27 mouse cellular contexts compared by ENCODE assay signal in the genomic region with DNA sequence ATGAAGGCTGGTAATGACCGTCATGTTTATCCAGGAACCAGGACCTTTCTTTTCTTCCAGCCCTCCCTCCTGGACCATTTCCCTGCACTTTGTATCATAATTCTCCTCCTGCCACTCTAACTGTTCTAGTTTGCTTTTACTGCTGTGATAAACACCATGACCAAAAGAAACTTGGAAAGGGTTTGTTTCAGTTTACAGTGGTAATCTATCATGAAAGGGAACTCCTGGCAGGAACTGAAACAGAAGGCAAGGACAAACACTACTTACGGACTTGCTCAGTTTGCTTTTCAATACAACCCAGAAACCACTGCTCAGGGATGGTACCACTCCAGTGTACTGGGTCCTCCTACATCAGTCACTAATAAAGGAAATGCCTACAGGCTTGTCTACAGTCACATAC. TPM values are rescaled to one million over a fixed set of nuclear protein-coding genes. Genes with fewer than 3 reads are reported as not detected.
DNase-seq lines count a peak whose midpoint lies in the region; ATAC-seq and TF ChIP-seq lines count a peak whose summit lies in the region.
"Had no signal": no experiment of that assay in that cellular context is flagged by ENCODE, and none has a peak within 500 bp of the region (broad histone marks: within the 10 kb centered on the region; RNA-seq: fewer than 3 reads in every experiment).

No protein-coding gene starts in this region.

- WGBS in liver, postnatal 0 days (ENCODE audit: insufficient replicate concordance): 36% methylated on average over 2 of the region's 2 CpGs
- 31% methylated on average over 2 of the region's 2 CpGs for WGBS in intestine, embryonic 16.5 days
- WGBS in small intestine, adult 2 months: 11% methylated on average over 2 of the region's 2 CpGs

- ATAC-seq in liver, postnatal 0 days: no peak
- ATAC-seq in intestine, embryonic 16.5 days: peak; percentile 79
- ATAC-seq: activated CD4-positive, CD25-positive, alpha-beta regulatory T cell, adult 4 months; CD4-positive, CD25-positive, alpha-beta regulatory T cell, adult 4 months; forebrain, embryonic 14.5 days had no signal

- no peak for DNase-seq in gastrocnemius, adult 2 months
- no peak for DNase-seq in gastrocnemius, adult 8-10 months (ENCODE audit: low spot score in 2 of 2)
- DNase-seq in liver, postnatal 0 days: no peak
- DNase-seq in liver: no peak
- no peak for DNase-seq in neural tube, embryonic 10.5 days (ENCODE audit: extremely low spot score, low spot score)
- DNase-seq in left cerebral cortex, postnatal 25 days (ENCODE audit: low spot score in 2 of 2): no peak
- DNase-seq: adrenal gland, postnatal 25 days; cerebellum, adult 2 months; gastrocnemius, postnatal 36 days; heart, postnatal 4 days; lung, adult 2 months; spleen, adult 18-20 months had no signal

- H3K9ac ChIP-seq in liver, postnatal 0 days (replicated peaks): no peak overlapping the region
- no peak overlapping the region for H3K9ac ChIP-seq in intestine, embryonic 16.5 days (ENCODE audit: low read depth, low read length)
- H3K9ac ChIP-seq: embryonic facial prominence, embryonic 12.5 days; heart, embryonic 13.5 days; limb, embryonic 13.5 days had no signal

- H3K4me1 ChIP-seq in liver, postnatal 0 days (ENCODE audit: insufficient read depth): peaks cover 12% of the 10 kb centered on the region
- peaks cover 9% of the 10 kb centered on the region for H3K4me1 ChIP-seq in intestine, embryonic 16.5 days (ENCODE audit: control insufficient read depth, insufficient read depth, low read length)
- peaks cover 3% of the 10 kb centered on the region; the same call in 1 of the 2 replicates for H3K4me1 ChIP-seq in small intestine, adult 2 months (ENCODE audit: control insufficient read depth, insufficient read depth, insufficient read length, low read length)
- H3K4me1 ChIP-seq: embryonic facial prominence, embryonic 12.5 days; heart, embryonic 13.5 days had no signal

- TF ChIP-seq POLR2A in small intestine, adult 2 months (IDR thresholded peaks at IDR 0.05; ENCODE audit: low read depth, low read length): no peak

- H3K4me3 ChIP-seq in gastrocnemius, adult 2 months: no peak overlapping the region
- H3K4me3 ChIP-seq in liver, postnatal 0 days (ENCODE audit: low read depth, low read length): no peak overlapping the region
- no peak overlapping the region for H3K4me3 ChIP-seq in intestine, embryonic 16.5 days (ENCODE audit: low read length)
- H3K4me3 ChIP-seq in small intestine, adult 2 months (ENCODE audit: low read depth, low read length): no peak overlapping the region
- H3K4me3 ChIP-seq: embryonic facial prominence, embryonic 12.5 days; erythroblast, embryonic 14.5 days; heart, embryonic 13.5 days; limb, embryonic 13.5 days had no signal

- intact Hi-C loops in gastrocnemius, adult 2 months (cut with DNase I): no loop called here
- intact Hi-C loops in left cerebral cortex, postnatal 25 days (cut with DNase I): no loop called here

- H3K9me3 ChIP-seq in liver, postnatal 0 days (ENCODE audit: low read length): no peaks in the 10 kb centered on the region
- no peaks in the 10 kb centered on the region for H3K9me3 ChIP-seq in intestine, embryonic 16.5 days (ENCODE audit: control insufficient read depth, low read length)
- H3K9me3 ChIP-seq: embryonic facial prominence, embryonic 12.5 days; G1E; heart, embryonic 13.5 days; limb, embryonic 13.5 days had no signal

- no peak overlapping the region for H3K4me2 ChIP-seq in liver, postnatal 0 days (ENCODE audit: low read depth, low read length)
- H3K4me2 ChIP-seq in intestine, embryonic 16.5 days (ENCODE audit: low read depth, low read length): 0 out of 2 replicates have a peak overlapping the region, but pooled peaks have one; percentile 3
- H3K4me2 ChIP-seq: embryonic facial prominence, embryonic 12.5 days; heart, embryonic 13.5 days; limb, embryonic 13.5 days; midbrain, embryonic 11.5 days had no signal

- TF ChIP-seq CTCF in gastrocnemius, adult 2 months (IDR thresholded peaks at IDR 0.05): no peak
- TF ChIP-seq CTCF in liver, postnatal 0 days (IDR thresholded peaks at IDR 0.05; ENCODE audit: low read depth): no peak
- TF ChIP-seq CTCF in small intestine, adult 2 months (IDR thresholded peaks at IDR 0.05; ENCODE audit: extremely low read depth, insufficient read length, insufficient replicate concordance, low read depth, low read length): no peak

- H3K27me3 ChIP-seq in liver, postnatal 0 days (ENCODE audit: insufficient read depth, low read length): no peaks in the 10 kb centered on the region
- no peaks in the 10 kb centered on the region for H3K27me3 ChIP-seq in intestine, embryonic 16.5 days (replicated peaks; ENCODE audit: control insufficient read depth, insufficient read depth, low read length)
- no peaks in the 10 kb centered on the region for H3K27me3 ChIP-seq in small intestine, adult 2 months (ENCODE audit: control insufficient read depth, insufficient read depth, low read length)
- H3K27me3 ChIP-seq: embryonic facial prominence, embryonic 12.5 days; heart, embryonic 13.5 days; limb, embryonic 13.5 days had no signal

- no peaks in the 10 kb centered on the region for H3K36me3 ChIP-seq in liver, postnatal 0 days (replicated peaks; ENCODE audit: insufficient read depth, low read length)
- H3K36me3 ChIP-seq in intestine, embryonic 16.5 days (ENCODE audit: control insufficient read depth, insufficient read depth, low read length): no peaks in the 10 kb centered on the region
- H3K36me3 ChIP-seq in small intestine, adult 2 months (ENCODE audit: control insufficient read depth, insufficient read depth, low read length): no peaks in the 10 kb centered on the region
- H3K36me3 ChIP-seq: embryonic facial prominence, embryonic 12.5 days; G1E; heart, embryonic 13.5 days; limb, embryonic 13.5 days had no signal

- H3K27ac ChIP-seq in gastrocnemius, adult 2 months: peak overlapping the region; percentile 17
- H3K27ac ChIP-seq in liver, postnatal 0 days (ENCODE audit: low read depth): 0 out of 2 replicates have a peak overlapping the region, but pooled peaks have one; percentile 20
- 0 out of 2 replicates have a peak overlapping the region, but pooled peaks have one; percentile 15 for H3K27ac ChIP-seq in intestine, embryonic 16.5 days (ENCODE audit: low read length)
- peak overlapping the region; percentile 33 for H3K27ac ChIP-seq in small intestine, adult 2 months (ENCODE audit: insufficient read depth, low read depth, low read length)
- H3K27ac ChIP-seq: embryonic facial prominence, embryonic 12.5 days; heart, embryonic 13.5 days; limb, embryonic 13.5 days had no signal

- no peak for TF ChIP-seq EP300 in liver, postnatal 0 days (IDR thresholded peaks at IDR 0.05; ENCODE audit: low read depth)

RNA-seq across cellular contexts. Expression of a gene that starts 6.5 kb away (rescaled TPM):
- 10 to 100 TPM; 42.0 to 48.0 TPM for total RNA-seq in gastrocnemius, adult 2 months (2021)
- total RNA-seq in gastrocnemius, adult 8-10 months (2022): 10 to 100 TPM; 39.4 to 56.8 (median 48.4) TPM
- 56.3 and 58.2 TPM in 2 replicates for polyA plus RNA-seq in liver, postnatal 0 days (2015; fragmentation: Nextera tagmentation; extraction: Ambion mirVana)
- 62.4 and 65.8 TPM in 2 replicates for polyA plus RNA-seq in intestine, embryonic 16.5 days (2015; fragmentation: Nextera tagmentation; extraction: Ambion mirVana)
- 97.4 and 231 TPM in 2 replicates for polyA plus RNA-seq in small intestine, adult 2 months (2012; rRNA removed)
- total RNA-seq in left cerebral cortex, postnatal 25 days (2021): 10 to 100 TPM; 69.0 to 79.2 TPM

RNA-seq across cellular contexts. Expression of a gene that starts 34.4 kb away (rescaled TPM):
- total RNA-seq in gastrocnemius, adult 2 months (2021): 10 to 100 TPM; 25.8 to 32.6 TPM
- 10 to 100 TPM; 24.4 to 29.9 (median 26.0) TPM for total RNA-seq in gastrocnemius, adult 8-10 months (2022)
- 8.6 and 8.8 TPM in 2 replicates for polyA plus RNA-seq in liver, postnatal 0 days (2015; fragmentation: Nextera tagmentation; extraction: Ambion mirVana)
- polyA plus RNA-seq in intestine, embryonic 16.5 days (2015; fragmentation: Nextera tagmentation; extraction: Ambion mirVana): 20.7 and 23.1 TPM in 2 replicates
- polyA plus RNA-seq in small intestine, adult 2 months (2012; rRNA removed): 0.38 and 0.42 TPM in 2 replicates
- 10 to 100 TPM; 51.8 to 58.5 TPM for total RNA-seq in left cerebral cortex, postnatal 25 days (2021)

RNA-seq across cellular contexts. Expression of a gene that starts 40.6 kb away (rescaled TPM):
- total RNA-seq in gastrocnemius, adult 2 months (2021): not detected
- not detected for total RNA-seq in gastrocnemius, adult 8-10 months (2022)
- polyA plus RNA-seq in liver, postnatal 0 days (2015; fragmentation: Nextera tagmentation; extraction: Ambion mirVana): 0.05 and 0.07 TPM in 2 replicates
- 0.13 TPM in 1 of 2 replicates, not detected in the other for polyA plus RNA-seq in intestine, embryonic 16.5 days (2015; fragmentation: Nextera tagmentation; extraction: Ambion mirVana)
- 0.10 and 0.42 TPM in 2 replicates for polyA plus RNA-seq in small intestine, adult 2 months (2012; rRNA removed)
- under 1 TPM; 0.23 to 0.34 TPM for total RNA-seq in left cerebral cortex, postnatal 25 days (2021)
- total RNA-seq: adrenal gland, postnatal 25 days; gastrocnemius, postnatal 36 days had no signal
- polyA plus RNA-seq: activated CD4-positive, CD25-positive, alpha-beta regulatory T cell, adult 4 months; erythroblast, embryonic 14.5 days; forebrain, embryonic 14.5 days; G1E; kidney, embryonic 14.5 days; limb, embryonic 13.5 days; lung, adult 2 months; midbrain, embryonic 11.5 days; neural tube, embryonic 14.5 days; stomach, embryonic 16.5 days had no signal

RNA-seq across cellular contexts. Expression of a gene that starts 47.5 kb away (rescaled TPM):
- total RNA-seq in gastrocnemius, adult 2 months (2021): not detected
- not detected for total RNA-seq in gastrocnemius, adult 8-10 months (2022)
- polyA plus RNA-seq in liver, postnatal 0 days (2015; fragmentation: Nextera tagmentation; extraction: Ambion mirVana): not detected in 2 replicates
- polyA plus RNA-seq in intestine, embryonic 16.5 days (2015; fragmentation: Nextera tagmentation; extraction: Ambion mirVana): not detected in 2 replicates
- 0.11 and 0.13 TPM in 2 replicates for polyA plus RNA-seq in small intestine, adult 2 months (2012; rRNA removed)
- under 1 TPM in 1 of 2 experiments, not detected in 1; 0.14 TPM for total RNA-seq in left cerebral cortex, postnatal 25 days (2021)
- total RNA-seq: adrenal gland, postnatal 25 days; gastrocnemius, postnatal 36 days; layer of hippocampus, postnatal 14 days had no signal
- polyA plus RNA-seq: activated CD4-positive, CD25-positive, alpha-beta regulatory T cell, adult 4 months; CD4-positive, CD25-positive, alpha-beta regulatory T cell, adult 4 months; embryonic facial prominence, embryonic 12.5 days; erythroblast, embryonic 14.5 days; forebrain, embryonic 14.5 days; G1E; heart, embryonic 13.5 days; kidney, embryonic 14.5 days; limb, embryonic 13.5 days; midbrain, embryonic 11.5 days; neural tube, embryonic 14.5 days had no signal

RNA-seq across cellular contexts. Expression of a gene that starts 50.6 kb away (rescaled TPM):
- 1 to 10 TPM in 1 of 2 experiments, under 1 TPM in 1; 0.97 to 3.6 TPM for total RNA-seq in gastrocnemius, adult 2 months (2021)
- total RNA-seq in gastrocnemius, adult 8-10 months (2022): 1 to 10 TPM in 3 of 4 experiments, under 1 TPM in 1; 0.96 to 2.6 (median 2.0) TPM
- 1.6 and 1.9 TPM in 2 replicates for polyA plus RNA-seq in liver, postnatal 0 days (2015; fragmentation: Nextera tagmentation; extraction: Ambion mirVana)
- 1.6 TPM in 2 replicates for polyA plus RNA-seq in intestine, embryonic 16.5 days (2015; fragmentation: Nextera tagmentation; extraction: Ambion mirVana)
- polyA plus RNA-seq in small intestine, adult 2 months (2012; rRNA removed): 0.53 and 1.2 TPM in 2 replicates
- total RNA-seq in left cerebral cortex, postnatal 25 days (2021): under 1 TPM in 1 of 2 experiments, not detected in 1; 0.07 TPM
- polyA plus RNA-seq: activated CD4-positive, CD25-positive, alpha-beta regulatory T cell, adult 4 months; cerebellum, adult 2 months; erythroblast, embryonic 14.5 days; forebrain, embryonic 14.5 days; G1E; midbrain, embryonic 11.5 days had no signal
